Mouse (Mus musculus): ENCODE data around the gene Josd2.

DNA sequence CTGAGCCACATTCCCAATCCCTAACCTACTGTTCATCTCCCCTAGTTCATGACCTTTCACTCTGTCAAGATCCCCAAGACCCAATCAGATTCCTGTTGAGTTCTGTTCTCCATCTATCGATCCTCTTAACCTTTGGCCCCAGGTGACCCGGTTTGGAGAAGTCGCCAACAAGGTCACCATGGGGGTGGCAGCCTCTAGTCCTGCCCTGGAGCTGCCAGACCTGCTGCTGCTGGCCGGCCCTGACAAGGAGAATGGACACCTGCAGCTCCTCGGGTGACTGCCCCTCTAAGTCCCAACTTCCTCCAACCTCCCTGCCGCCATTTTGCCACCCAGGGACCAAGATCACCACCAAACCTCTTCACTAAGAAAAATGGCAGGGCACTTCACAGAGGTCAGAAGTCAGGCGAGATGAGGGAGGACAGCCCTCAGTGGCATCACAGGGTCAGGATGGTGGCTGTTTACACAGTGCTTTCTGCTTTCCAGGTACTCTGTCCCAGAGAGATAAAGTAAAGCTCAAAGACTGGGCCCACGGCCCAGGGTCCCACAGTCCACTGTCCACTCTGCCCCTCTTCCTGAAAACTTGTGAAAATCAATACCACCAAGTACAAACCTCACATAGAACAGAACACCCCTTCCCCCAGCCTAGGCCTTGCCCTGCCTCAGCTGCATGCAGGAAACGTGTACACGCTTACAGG lies 29.7 kb downstream of the Josd2 start:
- no peak for TF ChIP-seq CTCF (IDR thresholded peaks at IDR 0.05; ENCODE audit: extremely low read depth, insufficient read depth, insufficient read length, insufficient replicate concordance)
- no peak for TF ChIP-seq POLR2A (IDR thresholded peaks at IDR 0.05; ENCODE audit: low read depth, low read length)

All from spleen, adult 2 months (tissue).